Mouse (Mus musculus) urinary bladder, adult 2 months (tissue): ENCODE measurements around the gene Fry. TPM values are rescaled to one million over a fixed set of nuclear protein-coding genes. Genes with fewer than 3 reads are reported as not detected.

ENCODE experiments used
- DNase-seq: peaks from one replicate; pipeline ENCODE4 v3.0.0; 2022; ENCODE audit warnings: low spot score
- polyA plus RNA-seq: library from polyadenylated mRNA; depleted of rRNA; stranded (reverse); fragments of >200 nt; gene quantifications from 2 replicates; pipeline ENCODE4 v1.2.3, GENCODE M21; 2012

Fry gene
- polyA plus RNA-seq, 1 experiment: 39.6 TPM

- DNase-seq: no peak
These were observed 153.7 kb downstream of the Fry start for GRCm38 (mm10) chr5:150272173-150272572.

GRCm38 (mm10) chr5:150275314-150275713 is 156.9 kb downstream of the Fry start:
- DNase-seq: no peak

GRCm38 (mm10) chr5:150276611-150277010 is 158.2 kb downstream of the Fry start:
- no peak for DNase-seq

- no peak for DNase-seq
These were observed 160.9 kb downstream of the Fry start for GRCm38 (mm10) chr5:150279387-150279786.

GRCm38 (mm10) chr5:150281084-150281483 is 162.6 kb downstream of the Fry start:
- no peak for DNase-seq

- no peak for DNase-seq
These were observed 163.6 kb downstream of the Fry start for GRCm38 (mm10) chr5:150282091-150282490.

GRCm38 (mm10) chr5:150287949-150288348 is 169.5 kb downstream of the Fry start:
- no peak for DNase-seq

GRCm38 (mm10) chr5:150289611-150290010 is 171.2 kb downstream of the Fry start:
- DNase-seq: no peak

GRCm38 (mm10) chr5:150290494-150291199 is 172.2 kb downstream of the Fry start:
- DNase-seq: no peak

GRCm38 (mm10) chr5:150291216-150291615 is 172.8 kb downstream of the Fry start:
- DNase-seq: no peak

- DNase-seq: no peak
These were observed 173.7 kb downstream of the Fry start for GRCm38 (mm10) chr5:150292186-150292585.

- no peak for DNase-seq
These were observed 175.9 kb downstream of the Fry start for GRCm38 (mm10) chr5:150294306-150294705.

GRCm38 (mm10) chr5:150295096-150295495 is 176.7 kb downstream of the Fry start:
- no peak for DNase-seq

GRCm38 (mm10) chr5:150298969-150299368 is 180.5 kb downstream of the Fry start:
- no peak for DNase-seq

- DNase-seq: no peak
These were observed 183.7 kb downstream of the Fry start for GRCm38 (mm10) chr5:150302123-150302522.

- no peak for DNase-seq
These were observed 184.6 kb downstream of the Fry start for GRCm38 (mm10) chr5:150302996-150303395.

GRCm38 (mm10) chr5:150306497-150306896 is 188.1 kb downstream of the Fry start:
- no peak for DNase-seq

GRCm38 (mm10) chr5:150313229-150313628 is 194.8 kb downstream of the Fry start:
- no peak for DNase-seq

- no peak for DNase-seq
These were observed 196.1 kb downstream of the Fry start for GRCm38 (mm10) chr5:150314582-150314981.

GRCm38 (mm10) chr5:150325411-150325810 is 207.0 kb downstream of the Fry start:
- DNase-seq: no peak

- DNase-seq: no peak
These were observed 210.2 kb downstream of the Fry start for GRCm38 (mm10) chr5:150328686-150329085.

GRCm38 (mm10) chr5:150331821-150332220 is 213.4 kb downstream of the Fry start:
- no peak for DNase-seq

- no peak for DNase-seq
These were observed 214.4 kb downstream of the Fry start for GRCm38 (mm10) chr5:150332810-150333209.

GRCm38 (mm10) chr5:150333328-150333731 is 214.9 kb downstream of the Fry start:
- DNase-seq: peak; percentile 27
